Comparison of ENCODE assay signal across 8 mouse cellular contexts in genomic region chr6:3764230-3764764, GRCm38 (mm10). TPM values are rescaled to one million over a fixed set of nuclear protein-coding genes. Genes with fewer than 3 reads are reported as not detected.
DNase-seq lines count a peak whose midpoint lies in the region; ATAC-seq lines count a peak whose summit lies in the region.

Calcr (minus strand) TSS chr6:3764714.

- peaks cover 31% of the 10 kb centered on the region for H3K27me3 ChIP-seq in liver, embryonic 11.5 days (replicated peaks; ENCODE audit: control insufficient read depth, insufficient read depth, low read length)
- peaks cover 34% of the 10 kb centered on the region for H3K27me3 ChIP-seq in forebrain, embryonic 14.5 days (replicated peaks; ENCODE audit: control insufficient read depth, insufficient read depth, low read length)
- peaks cover 55% of the 10 kb centered on the region for H3K27me3 ChIP-seq in limb, embryonic 13.5 days
- H3K27me3 ChIP-seq in stomach, embryonic 14.5 days (ENCODE audit: control insufficient read depth, insufficient read depth, low read length), result peaks cover 26% of the 10 kb centered on the region

- WGBS in liver, embryonic 11.5 days, result 7% methylated on average over 12 of the region's 12 CpGs
- WGBS in forebrain, embryonic 14.5 days, result 2% methylated on average over 12 of the region's 12 CpGs
- 2% methylated on average over 12 of the region's 12 CpGs for WGBS in limb, embryonic 13.5 days
- 4% methylated on average over 12 of the region's 12 CpGs for WGBS in stomach, embryonic 14.5 days

- H3K27ac ChIP-seq in liver, embryonic 11.5 days (ENCODE audit: low read depth, low read length), result no peak within 1 kb of the TSS
- H3K27ac ChIP-seq in forebrain, embryonic 14.5 days (ENCODE audit: low read depth, low read length), result no peak within 1 kb of the TSS
- no peak within 1 kb of the TSS for H3K27ac ChIP-seq in limb, embryonic 13.5 days
- H3K27ac ChIP-seq in stomach, embryonic 14.5 days (ENCODE audit: low read length), result no peak within 1 kb of the TSS

- H3K9ac ChIP-seq in liver, embryonic 11.5 days (ENCODE audit: low read depth, low read length), result no peak within 1 kb of the TSS
- peak within 1 kb of the TSS; percentile 45; the same call in 1 of the 2 replicates for H3K9ac ChIP-seq in forebrain, embryonic 14.5 days (ENCODE audit: low read length)
- H3K9ac ChIP-seq in limb, embryonic 13.5 days, result peak within 1 kb of the TSS; percentile 50; the same call in 1 of the 2 replicates
- no peak within 1 kb of the TSS for H3K9ac ChIP-seq in stomach, embryonic 14.5 days (replicated peaks; ENCODE audit: low read depth, low read length)

- no peaks in the 10 kb centered on the region for H3K4me1 ChIP-seq in liver, embryonic 11.5 days (replicated peaks; ENCODE audit: control insufficient read depth, insufficient read depth, low read length)
- no peaks in the 10 kb centered on the region for H3K4me1 ChIP-seq in forebrain, embryonic 14.5 days (ENCODE audit: control insufficient read depth, insufficient read depth, low read length)
- H3K4me1 ChIP-seq in limb, embryonic 13.5 days, result peaks cover 8% of the 10 kb centered on the region; the same call in 1 of the 2 replicates
- H3K4me1 ChIP-seq in stomach, embryonic 14.5 days (ENCODE audit: control insufficient read depth, insufficient read depth, low read length), result peaks cover 3% of the 10 kb centered on the region; the same call in 1 of the 2 replicates

- H3K4me2 ChIP-seq in liver, embryonic 11.5 days, result peak within 1 kb of the TSS; percentile 69
- H3K4me2 ChIP-seq in forebrain, embryonic 14.5 days (ENCODE audit: low read length), result peak within 1 kb of the TSS; percentile 89
- peak within 1 kb of the TSS; percentile 96 for H3K4me2 ChIP-seq in limb, embryonic 13.5 days (replicated peaks)
- H3K4me2 ChIP-seq in stomach, embryonic 14.5 days (replicated peaks; ENCODE audit: low read depth, low read length), result peak within 1 kb of the TSS; percentile 94

- H3K9me3 ChIP-seq in liver, embryonic 11.5 days (ENCODE audit: control insufficient read depth, low read length), result no peaks in the 10 kb centered on the region
- H3K9me3 ChIP-seq in forebrain, embryonic 14.5 days (replicated peaks; ENCODE audit: control insufficient read depth, low read length), result no peaks in the 10 kb centered on the region
- no peaks in the 10 kb centered on the region for H3K9me3 ChIP-seq in limb, embryonic 13.5 days
- H3K9me3 ChIP-seq in stomach, embryonic 14.5 days (ENCODE audit: control insufficient read depth, low read depth, low read length), result no peaks in the 10 kb centered on the region

- no peaks in the 10 kb centered on the region for H3K36me3 ChIP-seq in liver, embryonic 11.5 days (ENCODE audit: control insufficient read depth, insufficient read depth, low read length)
- H3K36me3 ChIP-seq in forebrain, embryonic 14.5 days (ENCODE audit: control insufficient read depth, insufficient read depth, low read length), result no peaks in the 10 kb centered on the region
- H3K36me3 ChIP-seq in limb, embryonic 13.5 days, result no peaks in the 10 kb centered on the region
- no peaks in the 10 kb centered on the region for H3K36me3 ChIP-seq in stomach, embryonic 14.5 days (ENCODE audit: control insufficient read depth, insufficient read depth, low read length)

- H3K4me3 ChIP-seq in liver, embryonic 11.5 days (ENCODE audit: low read depth, low read length), result peak within 1 kb of the TSS; percentile 49
- peak within 1 kb of the TSS; percentile 47 for H3K4me3 ChIP-seq in forebrain, embryonic 14.5 days (ENCODE audit: low read depth, low read length)
- peak within 1 kb of the TSS; percentile 55 for H3K4me3 ChIP-seq in limb, embryonic 13.5 days
- peak within 1 kb of the TSS; percentile 45 for H3K4me3 ChIP-seq in stomach, embryonic 14.5 days (ENCODE audit: low read depth, low read length)

- intact Hi-C loops in left cerebral cortex, postnatal 25 days (cut with DNase I), result no loop called here

- no peak for DNase-seq in liver, embryonic 11.5 days (ENCODE audit: low spot score)
- no peak for DNase-seq in liver
- DNase-seq in forebrain, embryonic 14.5 days (ENCODE audit: low spot score), result no peak
- no peak for DNase-seq in left cerebral cortex, postnatal 25 days (ENCODE audit: low spot score in 2 of 2)
- no peak for DNase-seq in cerebellum, postnatal 4 days (ENCODE audit: low spot score in 2 of 2)
- no peak for DNase-seq in left cerebral cortex, adult 11 months (ENCODE audit: low spot score)

- ATAC-seq in liver, embryonic 11.5 days (replicated peaks; ENCODE audit: low FRiP score), result no peak
- ATAC-seq in forebrain, embryonic 14.5 days, result no peak
- no peak for ATAC-seq in limb, embryonic 13.5 days (ENCODE audit: low FRiP score, low read depth)
- no peak for ATAC-seq in stomach, embryonic 14.5 days (ENCODE audit: insufficient number of reproducible peaks, insufficient read depth, low FRiP score, low read depth)

RNA-seq across cellular contexts. Expression of gene Calcr, which starts in this region (rescaled TPM):
- polyA plus RNA-seq in liver, embryonic 11.5 days (2014; fragmentation: Nextera tagmentation; extraction: Ambion mirVana), result 0.09 and 0.25 TPM in 2 replicates
- polyA plus RNA-seq in forebrain, embryonic 14.5 days (2014; fragmentation: Nextera tagmentation; extraction: Ambion mirVana), result 3.9 and 4.2 TPM in 2 replicates
- 0.09 and 0.11 TPM in 2 replicates for polyA plus RNA-seq in limb, embryonic 13.5 days (2015; fragmentation: Nextera tagmentation; extraction: Ambion mirVana)
- 0.22 and 0.25 TPM in 2 replicates for polyA plus RNA-seq in stomach, embryonic 14.5 days (2014; fragmentation: Nextera tagmentation; extraction: Ambion mirVana)
- total RNA-seq in left cerebral cortex, postnatal 25 days (2021), result under 1 TPM; 0.18 to 0.60 TPM

Comparison
In these comparisons a context has a peak if more than half of its experiments do, and no peak if none do; other contexts are left out.
1. H3K9ac ChIP-seq: peak in forebrain, embryonic 14.5 days (single experiment) and limb, embryonic 13.5 days (single experiment); none in liver, embryonic 11.5 days (single experiment) and stomach, embryonic 14.5 days (single experiment).
2. Peak in every context shown above with its lines, with median percentiles within 50 percentile points of each other: H3K4me2 ChIP-seq and H3K4me3 ChIP-seq.